Comparison of ENCODE assay signal across 12 mouse cellular contexts in the genomic region with DNA sequence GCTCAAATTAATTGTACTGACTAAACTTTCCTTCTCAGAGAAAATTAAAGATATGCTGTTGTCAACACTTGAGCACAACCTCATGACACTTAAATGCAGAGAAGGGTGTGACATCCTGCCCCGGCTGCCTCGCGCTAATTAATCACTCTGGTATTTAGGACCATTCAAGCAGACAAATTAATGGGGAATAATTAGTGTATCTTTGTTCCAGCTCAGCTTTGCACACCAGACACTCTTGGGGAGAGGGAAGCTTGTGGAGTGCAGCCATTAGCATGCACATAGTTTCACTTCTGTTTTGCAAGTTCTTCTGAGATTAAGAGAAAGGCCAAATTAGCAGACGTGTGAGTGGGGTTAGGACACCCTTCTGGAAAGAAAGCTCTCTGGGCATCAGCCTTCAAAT.
DNase-seq lines count a peak whose midpoint lies in the region; ATAC-seq lines count a peak whose summit lies in the region.
"Had no signal": no experiment of that assay in that cellular context is flagged by ENCODE, and none has a peak within 500 bp of the region (broad histone marks: within the 10 kb centered on the region; RNA-seq: fewer than 3 reads in every experiment).

No protein-coding gene starts in this region.

- DNase-seq in midbrain, embryonic 11.5 days (ENCODE audit: low spot score, missing footprints): no peak
- peak; percentile 23 for DNase-seq in forebrain, embryonic 10.5 days (ENCODE audit: extremely low spot score, low spot score)
- DNase-seq in retina, postnatal 1 day: peak; percentile 93
- DNase-seq in gastrocnemius, postnatal 10 days: no peak
- DNase-seq in right cerebral cortex, adult 18-20 months: no peak
- DNase-seq: cerebellum, postnatal 10 days; kidney, adult 9 months; spleen, adult 18-20 months had no signal

- H3K27me3 ChIP-seq in midbrain, embryonic 11.5 days (ENCODE audit: control insufficient read depth, insufficient read depth, low read length): no peaks in the 10 kb centered on the region
- H3K27me3 ChIP-seq in midbrain, embryonic 16.5 days (ENCODE audit: control insufficient read depth, insufficient read depth, low read depth, low read length): no peaks in the 10 kb centered on the region
- peaks cover 27% of the 10 kb centered on the region for H3K27me3 ChIP-seq in forebrain, embryonic 10.5 days (ENCODE audit: poor library complexity, severe bottlenecking)
- H3K27me3 ChIP-seq in hindbrain, embryonic 13.5 days: no peaks in the 10 kb centered on the region
- H3K27me3 ChIP-seq: embryonic facial prominence, embryonic 15.5 days had no signal

- no peaks in the 10 kb centered on the region for H3K36me3 ChIP-seq in midbrain, embryonic 11.5 days (ENCODE audit: control insufficient read depth, insufficient read depth, low read length)
- H3K36me3 ChIP-seq in midbrain, embryonic 16.5 days (ENCODE audit: control insufficient read depth, insufficient read depth, low read length): no peaks in the 10 kb centered on the region
- no peaks in the 10 kb centered on the region for H3K36me3 ChIP-seq in forebrain, embryonic 10.5 days (replicated peaks)
- no peaks in the 10 kb centered on the region for H3K36me3 ChIP-seq in hindbrain, embryonic 13.5 days
- H3K36me3 ChIP-seq: embryonic facial prominence, embryonic 15.5 days had no signal

- H3K9ac ChIP-seq in midbrain, embryonic 11.5 days (ENCODE audit: low read length): no peak overlapping the region
- no peak overlapping the region for H3K9ac ChIP-seq in midbrain, embryonic 16.5 days (ENCODE audit: low read depth, low read length)
- no peak overlapping the region for H3K9ac ChIP-seq in hindbrain, embryonic 13.5 days
- H3K9ac ChIP-seq: embryonic facial prominence, embryonic 15.5 days had no signal

- no peaks in the 10 kb centered on the region for H3K9me3 ChIP-seq in midbrain, embryonic 11.5 days (ENCODE audit: control insufficient read depth, low read length)
- H3K9me3 ChIP-seq in midbrain, embryonic 16.5 days (replicated peaks; ENCODE audit: control insufficient read depth, low read length, poor library complexity, severe bottlenecking): no peaks in the 10 kb centered on the region
- H3K9me3 ChIP-seq in forebrain, embryonic 10.5 days: no peaks in the 10 kb centered on the region
- H3K9me3 ChIP-seq in hindbrain, embryonic 13.5 days: no peaks in the 10 kb centered on the region
- H3K9me3 ChIP-seq: embryonic facial prominence, embryonic 15.5 days had no signal

- no peak overlapping the region for H3K4me3 ChIP-seq in midbrain, embryonic 11.5 days (ENCODE audit: low read depth, low read length)
- H3K4me3 ChIP-seq in midbrain, embryonic 16.5 days (ENCODE audit: low read depth, low read length): no peak overlapping the region
- H3K4me3 ChIP-seq in forebrain, embryonic 10.5 days: no peak overlapping the region
- no peak overlapping the region for H3K4me3 ChIP-seq in hindbrain, embryonic 13.5 days
- H3K4me3 ChIP-seq: embryonic facial prominence, embryonic 15.5 days had no signal

- WGBS in midbrain, embryonic 11.5 days: 48% methylated on average over 4 of the region's 4 CpGs
- whole genome bisulfite sequencing in midbrain, embryonic 16.5 days: 39% methylated on average over 4 of the region's 4 CpGs
- WGBS in forebrain, embryonic 10.5 days: 21% methylated on average over 4 of the region's 4 CpGs
- 24% methylated on average over 4 of the region's 4 CpGs for WGBS in hindbrain, embryonic 13.5 days

- peaks cover 3% of the 10 kb centered on the region; the same call in 1 of the 2 replicates for H3K4me1 ChIP-seq in midbrain, embryonic 11.5 days (ENCODE audit: control insufficient read depth, insufficient read depth, low read length)
- peaks cover 7% of the 10 kb centered on the region; the same call in 1 of the 2 replicates for H3K4me1 ChIP-seq in midbrain, embryonic 16.5 days (ENCODE audit: control insufficient read depth, insufficient read depth, low read length)
- peaks cover 30% of the 10 kb centered on the region for H3K4me1 ChIP-seq in forebrain, embryonic 10.5 days
- H3K4me1 ChIP-seq in hindbrain, embryonic 13.5 days (replicated peaks): peaks cover 5% of the 10 kb centered on the region
- H3K4me1 ChIP-seq: embryonic facial prominence, embryonic 15.5 days had no signal

- ATAC-seq in midbrain, embryonic 11.5 days (ENCODE audit: low FRiP score): 0 out of 2 replicates have a peak, but pooled peaks have one; percentile 30
- ATAC-seq in midbrain, embryonic 16.5 days: no peak
- ATAC-seq in hindbrain, embryonic 13.5 days (ENCODE audit: low FRiP score): peak; percentile 43
- ATAC-seq: lung, postnatal 0 days had no signal

- no peak overlapping the region for H3K4me2 ChIP-seq in midbrain, embryonic 11.5 days
- no peak overlapping the region for H3K4me2 ChIP-seq in midbrain, embryonic 16.5 days (ENCODE audit: low read length)
- no peak overlapping the region for H3K4me2 ChIP-seq in hindbrain, embryonic 13.5 days
- H3K4me2 ChIP-seq: embryonic facial prominence, embryonic 15.5 days had no signal

- no peak overlapping the region for H3K27ac ChIP-seq in midbrain, embryonic 11.5 days (ENCODE audit: low read depth, low read length)
- H3K27ac ChIP-seq in midbrain, embryonic 16.5 days (ENCODE audit: low read length): no peak overlapping the region
- no peak overlapping the region for H3K27ac ChIP-seq in forebrain, embryonic 10.5 days
- H3K27ac ChIP-seq in hindbrain, embryonic 13.5 days: no peak overlapping the region
- H3K27ac ChIP-seq: embryonic facial prominence, embryonic 15.5 days had no signal

Comparison
In these comparisons a context has a peak if more than half of its experiments do, and no peak if none do; other contexts are left out.
1. DNase-seq: peak in forebrain, embryonic 10.5 days (single experiment) and retina, postnatal 1 day (single experiment); none in midbrain, embryonic 11.5 days (single experiment), gastrocnemius, postnatal 10 days (single experiment) and right cerebral cortex, adult 18-20 months (single experiment).